Mouse (Mus musculus): ENCODE measurements around the gene Gm3336. TPM values are rescaled to one million over a fixed set of nuclear protein-coding genes. Genes with fewer than 3 reads are reported as not detected.
A peak's percentile ranks its signal among the peaks of the same experiment; 100 is the strongest.

Gm3336 gene
- polyA plus RNA-seq, 1 experiment: not detected

- TF ChIP-seq POLR2A (IDR thresholded peaks at IDR 0.05; ENCODE audit: borderline replicate concordance, low read depth, low read length): no peak
- TF ChIP-seq CTCF (IDR thresholded peaks at IDR 0.05; ENCODE audit: low read depth, low read length): peak; percentile 50
- Histone ChIP-seq H3K27ac (ENCODE audit: insufficient read depth, low read depth, low read length) (peak overlapping the region; percentile 97), H3K4me3 (ENCODE audit: insufficient read depth, low read length) (peak overlapping the region; percentile 99), H3K4me1 (ENCODE audit: control insufficient read depth, insufficient read depth, low read length) (peaks cover 30% of the 10 kb centered on the region)
Observed at GRCm38 (mm10) chr8:70700555-70700922, 17.8 kb upstream of the Gm3336 start.

- Histone ChIP-seq H3K4me1 (ENCODE audit: control insufficient read depth, insufficient read depth, low read length) (peaks cover 22% of the 10 kb centered on the region), H3K27ac (ENCODE audit: insufficient read depth, low read depth, low read length) (peak overlapping the region; percentile 97), H3K4me3 (ENCODE audit: insufficient read depth, low read length) (peak overlapping the region; percentile 59)
- TF ChIP-seq POLR2A (IDR thresholded peaks at IDR 0.05; ENCODE audit: borderline replicate concordance, low read depth, low read length): no peak
- no peak for TF ChIP-seq CTCF (IDR thresholded peaks at IDR 0.05; ENCODE audit: low read depth, low read length)
Observed at GRCm38 (mm10) chr8:70701048-70701981, 17.0 kb upstream of the Gm3336 start.

GRCm38 (mm10) chr8:70701982-70702841, 16.1 kb upstream of the Gm3336 start:
- Histone ChIP-seq H3K4me1 (ENCODE audit: control insufficient read depth, insufficient read depth, low read length) (peaks cover 18% of the 10 kb centered on the region), H3K4me3 (ENCODE audit: insufficient read depth, low read length) (no peak overlapping the region), H3K27ac (ENCODE audit: insufficient read depth, low read depth, low read length) (no peak overlapping the region)
- TF ChIP-seq POLR2A (IDR thresholded peaks at IDR 0.05; ENCODE audit: borderline replicate concordance, low read depth, low read length) (no peak), CTCF (IDR thresholded peaks at IDR 0.05; ENCODE audit: low read depth, low read length) (no peak)

GRCm38 (mm10) chr8:70702842-70703182, 15.5 kb upstream of the Gm3336 start:
- Histone ChIP-seq H3K4me1 (ENCODE audit: control insufficient read depth, insufficient read depth, low read length) (peaks cover 12% of the 10 kb centered on the region), H3K27ac (ENCODE audit: insufficient read depth, low read depth, low read length) (no peak overlapping the region), H3K4me3 (ENCODE audit: insufficient read depth, low read length) (no peak overlapping the region)
- no peak for TF ChIP-seq POLR2A (IDR thresholded peaks at IDR 0.05; ENCODE audit: borderline replicate concordance, low read depth, low read length)
- no peak for TF ChIP-seq CTCF (IDR thresholded peaks at IDR 0.05; ENCODE audit: low read depth, low read length)

GRCm38 (mm10) chr8:70703287-70703686, 15.1 kb upstream of the Gm3336 start, which contains the start of gene Iqcn:
TSS of gene Iqcn (plus strand) at chr8:70703457.
- no peak for TF ChIP-seq POLR2A (IDR thresholded peaks at IDR 0.05; ENCODE audit: borderline replicate concordance, low read depth, low read length)
- H3K27ac ChIP-seq (ENCODE audit: insufficient read depth, low read depth, low read length): no peak within 1 kb of the TSS

GRCm38 (mm10) chr8:70708281-70708680, 10.1 kb upstream of the Gm3336 start:
- TF ChIP-seq CTCF (IDR thresholded peaks at IDR 0.05; ENCODE audit: low read depth, low read length) (no peak), POLR2A (IDR thresholded peaks at IDR 0.05; ENCODE audit: borderline replicate concordance, low read depth, low read length) (no peak)
- Histone ChIP-seq H3K4me3 (ENCODE audit: insufficient read depth, low read length) (no peak overlapping the region), H3K27ac (ENCODE audit: insufficient read depth, low read depth, low read length) (no peak overlapping the region), H3K4me1 (ENCODE audit: control insufficient read depth, insufficient read depth, low read length) (0 out of 2 replicates have a peak, but pooled peaks cover 2% of the 10 kb centered on the region)

More at GRCm38 (mm10) chr8:70703287-70703686, 15.1 kb upstream of the Gm3336 start, which contains the start of gene Iqcn:
- Histone ChIP-seq H3K4me1 (ENCODE audit: control insufficient read depth, insufficient read depth, low read length) (peaks cover 9% of the 10 kb centered on the region), H3K4me3 (ENCODE audit: insufficient read depth, low read length) (no peak within 1 kb of the TSS)

GRCm38 (mm10) chr8:70709794-70710193, 8.5 kb upstream of the Gm3336 start:
- Histone ChIP-seq H3K4me3 (ENCODE audit: insufficient read depth, low read length) (no peak overlapping the region), H3K4me1 (ENCODE audit: control insufficient read depth, insufficient read depth, low read length) (0 out of 2 replicates have a peak, but pooled peaks cover 2% of the 10 kb centered on the region), H3K27ac (ENCODE audit: insufficient read depth, low read depth, low read length) (no peak overlapping the region)
- TF ChIP-seq CTCF (IDR thresholded peaks at IDR 0.05; ENCODE audit: low read depth, low read length) (no peak), POLR2A (IDR thresholded peaks at IDR 0.05; ENCODE audit: borderline replicate concordance, low read depth, low read length) (no peak)

- H3K27ac ChIP-seq (ENCODE audit: insufficient read depth, low read depth, low read length): no peak overlapping the region
- H3K4me1 ChIP-seq (ENCODE audit: control insufficient read depth, insufficient read depth, low read length): 0 out of 2 replicates have a peak, but pooled peaks cover 1% of the 10 kb centered on the region
- H3K4me3 ChIP-seq (ENCODE audit: insufficient read depth, low read length): no peak overlapping the region
- no peak for TF ChIP-seq POLR2A (IDR thresholded peaks at IDR 0.05; ENCODE audit: borderline replicate concordance, low read depth, low read length)
- no peak for TF ChIP-seq CTCF (IDR thresholded peaks at IDR 0.05; ENCODE audit: low read depth, low read length)
Observed at GRCm38 (mm10) chr8:70710296-70710695, 8.0 kb upstream of the Gm3336 start.

GRCm38 (mm10) chr8:70711041-70711440, 7.3 kb upstream of the Gm3336 start:
- H3K4me1 ChIP-seq (ENCODE audit: control insufficient read depth, insufficient read depth, low read length): no peaks in the 10 kb centered on the region
- H3K4me3 ChIP-seq (ENCODE audit: insufficient read depth, low read length): no peak overlapping the region
- TF ChIP-seq POLR2A (IDR thresholded peaks at IDR 0.05; ENCODE audit: borderline replicate concordance, low read depth, low read length) (no peak), CTCF (IDR thresholded peaks at IDR 0.05; ENCODE audit: low read depth, low read length) (no peak)
- no peak overlapping the region for H3K27ac ChIP-seq (ENCODE audit: insufficient read depth, low read depth, low read length)
